Mouse (Mus musculus) liver, embryonic 14.5 days (tissue): ENCODE measurements at regions not wholly inside any gene's neighbourhood (a gene's known extent, or its start where the extent isn't known, plus 50 kb on each side); places are given as distances from the start of the nearest gene placed in this dataset. TPM values are rescaled to one million over a fixed set of nuclear protein-coding genes. Genes with fewer than 3 reads are reported as not detected.

Source experiments
- ATAC-seq: fragments of 200-750 bp; cut with Nextera tagmentation; 2 replicates; pipeline ENCODE4 v1.8.0; 2017; ENCODE audit warnings: moderate number of reproducible peaks, mild to moderate bottlenecking, moderate library complexity; ENCODE audit not compliant: insufficient read depth
- DNase-seq, 3 experiments: peaks; one replicate each; pipeline ENCODE4 v3.0.0-alpha.2; 2012 to 2013; ENCODE audit warnings: low read depth in 3 of 3, low spot score in 3 of 3
- H3K27ac ChIP-seq: fragments of 300-500 bp; sonication (generic); 2 replicates; pipeline ENCODE4 v1.5.1; 2014; ENCODE audit warnings: moderate library complexity, mild to moderate bottlenecking, control low read depth, inconsistent platforms
- H3K27me3 ChIP-seq: fragments of 300-500 bp; sonication (generic); 2 replicates; pipeline ENCODE4 v1.6.1; 2014; ENCODE audit warnings: mild to moderate bottlenecking, low read length, moderate library complexity; ENCODE audit not compliant: control insufficient read depth, insufficient read depth
- H3K36me3 ChIP-seq: fragments of 300-500 bp; sonication (generic); replicated peaks from 2 replicates; pipeline ENCODE4 v1.6.1; 2014; ENCODE audit warnings: low read depth; ENCODE audit not compliant: control insufficient read depth, insufficient read depth
- H3K4me1 ChIP-seq, 2 experiments: fragments of 200-500 bp in 1 of 2; fragments of 300-500 bp in 1 of 2; sonication (generic) in 1 of 2; replicated peaks; 2 replicates each; pipeline ENCODE4 v1.6.1; 2012 to 2014; ENCODE audit warnings: antibody characterized with exemption in 1 of 2, inconsistent platforms in 1 of 2, low read length in 1 of 2; ENCODE audit not compliant: control insufficient read depth in 2 of 2, insufficient read depth in 2 of 2
- H3K4me2 ChIP-seq: fragments of 300-500 bp; sonication (generic); 2 replicates; pipeline ENCODE4 v1.6.1; 2014; ENCODE audit warnings: low read depth, mild to moderate bottlenecking, control low read depth, moderate library complexity
- H3K4me3 ChIP-seq, 2 experiments: fragments of 200-500 bp in 1 of 2; fragments of 300-500 bp in 1 of 2; sonication (generic) in 1 of 2; 2 replicates each; pipeline ENCODE4 v1.5.1; 2012 to 2014; ENCODE audit warnings: low read depth in 2 of 2, low read length in 2 of 2, mild to moderate bottlenecking in 2 of 2, control low read depth in 1 of 2, inconsistent platforms in 1 of 2, moderate library complexity in 1 of 2; ENCODE audit not compliant: insufficient read depth in 1 of 2
- H3K9ac ChIP-seq: fragments of 300-500 bp; sonication (generic); replicated peaks from 2 replicates; pipeline ENCODE4 v1.6.1; 2014; ENCODE audit warnings: mild to moderate bottlenecking, control low read depth, moderate library complexity
- H3K9me3 ChIP-seq: fragments of 300-500 bp; sonication (generic); 2 replicates; pipeline ENCODE4 v1.6.1; 2016; ENCODE audit warnings: low read length, mixed read lengths; ENCODE audit not compliant: control insufficient read depth
- CTCF ChIP-seq: IDR thresholded peaks from 2 replicates; pipeline ENCODE4 v1.5.1; 2016; ENCODE audit warnings: antibody characterized with exemption, low read depth, control low read depth
- EP300 ChIP-seq: IDR thresholded peaks from 2 replicates; pipeline ENCODE4 v1.6.1; 2016; ENCODE audit warnings: antibody characterized with exemption, low read depth
- WGBS: fragments of 180-500 bp; shearing (Covaris S2); extraction: QIAGEN DNeasy Blood & Tissue Kit; methylation state at CpG from one replicate; pipeline ENCODE4 v1.1.7; 2014; ENCODE audit not compliant: insufficient replicate concordance; 5-methylcytosine and 5-hydroxymethylcytosine counted together
- microRNA-seq: library from miRNA; unstranded; fragments of <30 nt; microRNA quantifications from one replicate; pipeline ENCODE4, GENCODE M21; 2016

DNA sequence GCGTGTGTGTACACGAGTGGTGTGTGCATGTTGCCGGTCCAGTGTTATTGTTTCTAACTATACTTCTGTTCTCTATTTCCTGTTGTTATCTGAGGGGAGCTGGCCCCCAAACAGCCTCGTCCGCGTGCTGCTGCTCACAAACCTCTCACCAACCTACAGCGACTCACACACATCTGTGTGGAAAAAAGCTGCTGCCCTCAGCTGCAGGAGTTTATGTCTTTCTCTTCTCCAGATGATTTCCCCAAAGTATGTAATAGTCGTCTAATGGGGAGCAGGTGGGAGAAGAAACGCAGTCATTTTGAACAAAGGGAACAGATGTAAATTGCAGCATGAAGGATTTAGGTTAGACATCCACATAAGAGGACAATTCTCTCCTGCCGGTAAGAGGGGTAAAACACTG lies 55.1 kb upstream of the Zfhx3 start:
- no peak overlapping the region for H3K4me2 ChIP-seq
- WGBS, result 33% methylated on average over 10 of the region's 10 CpGs
- TF ChIP-seq EP300 (no peak), CTCF (no peak)
- no peaks in the 10 kb centered on the region for H3K36me3 ChIP-seq
- no peak for ATAC-seq
- H3K9ac ChIP-seq, result no peak overlapping the region
- H3K27me3 ChIP-seq, result no peaks in the 10 kb centered on the region
- H3K4me1 ChIP-seq, result no peaks in the 10 kb centered on the region
- no peak overlapping the region for H3K27ac ChIP-seq
- no peak for DNase-seq
- H3K9me3 ChIP-seq, result no peaks in the 10 kb centered on the region
- no peak overlapping the region for H3K4me3 ChIP-seq

DNA sequence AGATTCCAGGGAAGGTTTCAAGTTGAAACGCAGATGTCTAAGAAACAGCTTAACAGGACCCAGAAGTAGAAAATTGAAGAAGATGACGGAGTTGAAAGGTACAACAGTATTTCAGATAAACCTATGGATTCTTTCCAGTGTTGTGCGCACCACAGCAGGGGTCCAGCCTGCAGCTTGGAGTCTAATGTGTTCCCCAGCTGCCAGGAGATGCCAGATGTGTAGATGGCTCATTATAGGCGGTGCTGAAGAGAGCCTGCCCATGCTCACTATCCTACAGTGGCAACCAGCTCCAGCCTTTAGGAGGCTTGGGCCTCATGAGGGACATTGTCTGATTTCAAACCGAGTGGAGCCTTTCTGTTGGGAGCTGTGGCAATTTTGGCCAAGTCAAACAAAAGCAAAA lies 51.5 kb upstream of the Zfhx3 start:
- no peak for TF ChIP-seq CTCF
- no peak for TF ChIP-seq EP300
- DNase-seq (no peak), ATAC-seq (no peak)
- WGBS, result 59% methylated on average over 5 of the region's 5 CpGs
- Histone ChIP-seq H3K36me3 (no peaks in the 10 kb centered on the region), H3K27ac (no peak overlapping the region), H3K4me1 (no peaks in the 10 kb centered on the region), H3K9me3 (no peaks in the 10 kb centered on the region), H3K9ac (no peak overlapping the region), H3K4me3 (no peak overlapping the region), H3K27me3 (no peaks in the 10 kb centered on the region), H3K4me2 (no peak overlapping the region)

Small RNAs in the stretch of these regions (microRNA-seq; reads per million reads assigned to microRNA genes)
- gene Gm22825, result not detected
- gene Gm23646, result not detected
